Mouse (Mus musculus) layer of hippocampus, adult 18-20 months (tissue): ENCODE results near the gene Nedd4. TPM values are rescaled to one million over a fixed set of nuclear protein-coding genes. Genes with fewer than 3 reads are reported as not detected.
"Not testable (repeated sequence)": the region's sequence is repeated elsewhere in the genome, so short reads cannot be mapped to it uniquely, and the experiment has no call there.

Source experiments
- DNase-seq, 2 experiments: peaks; one replicate each; pipeline ENCODE4 v3.0.0; 2022; ENCODE audit warnings: low spot score in 2 of 2
- long read RNA-seq: library from polyadenylated mRNA; stranded (forward); transcript quantifications from one replicate; pipeline ENCODE4 v2.0.0, GENCODE M21; 2021
- total RNA-seq, 2 experiments: library from RNA; stranded (reverse); gene quantifications; 2 replicates each; pipeline ENCODE4 v1.2.3; 2021

The Nedd4 gene
- total RNA-seq = 100 to 1,000 TPM; 283 to 296 TPM
- long read RNA-seq, full-length matches to known transcripts = 175 of 226 reads
- long read RNA-seq, partial matches to known transcripts = 37 of 226 reads
- long read RNA-seq, other reads (novel, unspliced or antisense) = 14 of 226 reads

- peak; percentile 93 to 95 for DNase-seq
These were observed at the start of gene Nedd4 for GRCm38 (mm10) chr9:72661895-72662661. TSS of gene Nedd4 (plus strand) at chr9:72662346.

- peak in 1 of 2 experiments; percentile 19 for DNase-seq
These were observed 48.3 kb upstream of the Nedd4 start for GRCm38 (mm10) chr9:72613884-72614283.

GRCm38 (mm10) chr9:72614786-72615480 is 47.2 kb upstream of the Nedd4 start:
- no peak for DNase-seq

DNA sequence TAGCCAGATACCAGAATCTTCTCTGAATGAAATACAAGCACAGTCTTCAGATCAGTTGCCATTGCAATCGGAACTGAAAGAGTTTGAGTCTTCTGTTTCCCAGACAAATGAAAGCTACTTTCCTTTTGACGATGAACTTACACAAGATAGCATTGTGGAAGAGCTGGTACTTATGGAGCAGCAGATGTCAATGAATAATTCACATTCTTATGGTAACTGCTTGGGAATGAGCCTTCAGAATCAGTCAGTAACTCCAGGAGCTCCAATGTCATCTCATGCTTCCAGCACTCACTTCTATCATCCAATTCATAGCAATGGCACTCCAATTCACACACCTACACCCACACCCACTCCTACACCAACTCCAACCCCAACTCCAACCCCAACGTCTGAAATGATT is 44.1 kb upstream of the Nedd4 start:
- peak in 1 of 2 experiments; percentile 34 for DNase-seq

DNA sequence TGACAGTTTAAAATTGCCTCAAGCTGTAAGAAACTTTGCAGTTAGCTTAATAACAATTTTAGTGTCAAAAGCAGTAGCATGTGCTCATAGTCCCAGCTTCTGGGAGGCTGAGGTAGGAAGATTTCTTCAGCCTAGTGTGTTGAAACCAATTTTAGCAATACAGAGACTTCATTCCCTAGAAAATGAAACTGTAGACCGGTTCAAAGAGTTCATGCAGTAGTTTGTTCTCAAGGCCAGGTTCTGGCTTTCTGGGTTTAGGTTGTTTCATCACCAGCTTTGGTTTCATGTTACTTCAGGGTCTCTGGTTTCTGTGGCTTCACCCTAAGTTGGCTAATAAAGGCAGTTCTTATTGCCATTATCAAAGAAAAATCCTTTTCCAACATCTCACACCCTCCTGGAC is 38.5 kb upstream of the Nedd4 start:
- no peak for DNase-seq

- no peak for DNase-seq
These were observed 34.5 kb upstream of the Nedd4 start for GRCm38 (mm10) chr9:72627598-72627997.

- no peak for DNase-seq
These were observed 33.6 kb upstream of the Nedd4 start for GRCm38 (mm10) chr9:72628591-72628990.

GRCm38 (mm10) chr9:72632198-72632597 is 29.9 kb upstream of the Nedd4 start:
- no peak for DNase-seq

DNA sequence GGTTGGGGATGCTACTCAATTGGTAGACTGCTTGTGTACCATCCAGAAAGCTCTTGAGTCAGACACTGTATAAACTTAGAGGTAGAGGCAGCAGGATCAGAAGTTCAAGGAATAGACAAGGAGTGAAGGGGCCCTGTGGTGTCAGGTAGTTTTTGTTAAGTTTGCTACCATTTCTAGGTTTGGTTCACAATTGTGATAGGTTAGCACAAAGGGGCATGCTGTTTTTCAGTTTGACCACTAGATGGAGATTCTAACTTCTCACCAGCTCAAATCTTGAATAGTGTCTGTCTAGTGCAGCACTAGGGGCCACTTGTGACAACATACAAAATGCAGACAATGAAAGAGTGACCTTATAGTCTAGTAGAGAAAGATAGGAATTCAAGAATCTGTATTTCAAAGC is 27.0 kb upstream of the Nedd4 start:
- no peak for DNase-seq

- no peak for DNase-seq
These were observed 25.6 kb upstream of the Nedd4 start for GRCm38 (mm10) chr9:72636547-72636946.

DNA sequence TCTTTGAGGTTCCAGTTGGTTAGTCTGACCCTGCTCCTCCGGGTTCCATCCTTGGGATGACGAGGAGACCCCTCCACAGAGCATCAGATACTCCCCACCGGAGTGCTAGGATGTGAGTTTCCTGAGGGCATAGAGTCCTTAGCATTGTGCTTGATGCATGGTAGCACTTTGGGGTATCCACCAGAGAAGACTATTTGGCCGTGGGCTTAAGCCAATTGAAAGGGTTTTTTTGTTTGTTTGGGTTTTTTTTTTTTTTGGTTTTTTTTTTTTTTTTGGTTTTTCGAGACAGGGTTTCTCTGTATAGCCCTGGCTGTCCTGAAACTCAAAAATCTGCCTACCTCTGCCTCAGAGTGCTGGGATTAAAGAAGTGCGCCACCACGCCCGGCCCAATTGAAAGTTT is 24.9 kb upstream of the Nedd4 start:
- DNase-seq = no peak

- no peak for DNase-seq
These were observed 22.9 kb upstream of the Nedd4 start for GRCm38 (mm10) chr9:72638951-72639842.

DNA sequence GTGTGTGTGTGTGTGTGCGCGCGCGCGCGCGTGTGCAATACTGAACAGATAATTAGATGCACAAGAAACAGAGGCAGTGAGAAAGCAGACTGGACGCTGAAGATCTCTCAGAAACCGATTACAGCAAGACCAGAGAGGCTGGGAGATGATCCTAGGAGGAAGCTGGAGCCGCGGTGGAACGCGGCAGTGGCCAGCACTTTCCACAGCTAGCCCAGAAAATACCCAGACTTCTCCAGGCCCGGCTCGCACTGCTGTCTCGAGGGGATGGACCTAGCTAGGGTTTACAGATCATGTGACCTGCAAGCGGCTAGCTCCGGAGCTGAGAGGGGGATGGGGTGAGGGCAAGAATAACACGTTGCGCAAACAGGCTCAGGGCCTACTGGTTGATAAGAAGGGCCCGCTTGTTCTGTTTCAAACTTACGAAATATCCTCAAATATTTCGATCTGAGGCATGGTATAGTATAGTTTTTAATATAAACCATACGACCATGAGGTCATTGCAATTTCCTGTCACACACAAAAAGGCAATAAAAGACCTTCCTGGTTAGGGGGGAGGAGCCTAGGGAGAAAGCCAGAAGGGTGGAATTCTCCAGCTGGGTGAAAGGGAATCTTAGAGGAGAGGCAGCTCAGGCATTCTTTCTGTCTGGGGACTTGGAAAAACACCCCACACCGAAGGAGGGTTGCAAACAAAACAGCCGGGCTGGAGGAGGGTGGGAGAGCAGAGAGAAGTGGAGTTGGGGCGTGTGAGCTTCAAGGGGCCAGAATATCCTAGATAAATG is 22.1 kb upstream of the Nedd4 start:
- peak; percentile 46 to 57 for DNase-seq

DNA sequence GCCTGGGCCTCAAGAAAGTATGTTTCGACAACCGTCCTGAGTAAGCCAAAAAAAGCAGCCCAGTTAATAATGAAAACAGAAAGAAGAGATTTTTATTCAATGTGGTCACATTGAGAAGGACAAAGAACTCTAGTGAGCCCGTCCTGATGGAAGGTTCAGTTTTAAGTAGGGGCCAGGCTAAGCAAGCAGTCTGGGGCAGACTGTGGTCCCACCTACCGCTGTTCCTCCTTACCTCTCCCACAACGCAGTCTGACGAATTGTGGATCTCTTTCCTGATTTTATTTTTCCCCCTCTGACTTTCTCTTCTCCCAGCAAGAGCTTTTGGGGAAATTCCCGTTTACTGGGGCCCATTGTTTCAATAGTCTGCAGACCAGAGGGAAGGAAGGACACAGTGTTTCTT is 21.5 kb upstream of the Nedd4 start:
- DNase-seq = no peak

DNA sequence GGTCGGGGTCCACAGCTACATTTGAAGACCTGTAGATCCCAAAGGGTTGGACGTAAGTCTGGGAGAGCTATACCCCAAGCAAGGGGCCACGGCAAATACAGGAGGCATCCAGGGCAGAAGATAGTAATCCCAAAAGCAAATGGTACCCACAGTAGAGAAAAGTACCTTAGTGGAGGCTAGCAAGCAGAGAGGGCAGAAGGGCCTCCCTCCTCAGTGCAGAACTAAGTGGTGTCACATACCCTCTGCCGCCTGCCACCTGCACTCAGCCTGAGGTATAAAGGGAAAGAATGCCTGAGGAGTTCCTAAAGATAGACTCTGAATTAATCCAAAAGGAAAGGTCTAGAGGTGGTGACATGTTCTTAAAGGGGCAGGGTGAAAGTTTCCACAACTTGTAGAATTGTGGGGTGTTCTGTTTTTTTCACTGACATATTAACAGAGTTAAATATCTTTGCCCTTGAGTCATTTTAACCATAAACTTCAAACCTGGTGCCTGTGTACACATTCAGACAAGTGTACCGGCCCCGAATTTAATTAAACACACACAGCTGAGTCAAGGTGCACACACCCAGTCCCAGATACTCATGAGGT is 21.0 kb upstream of the Nedd4 start:
- DNase-seq = no peak

GRCm38 (mm10) chr9:72642756-72643447 is 19.2 kb upstream of the Nedd4 start:
- DNase-seq = not testable (repeated sequence)

DNA sequence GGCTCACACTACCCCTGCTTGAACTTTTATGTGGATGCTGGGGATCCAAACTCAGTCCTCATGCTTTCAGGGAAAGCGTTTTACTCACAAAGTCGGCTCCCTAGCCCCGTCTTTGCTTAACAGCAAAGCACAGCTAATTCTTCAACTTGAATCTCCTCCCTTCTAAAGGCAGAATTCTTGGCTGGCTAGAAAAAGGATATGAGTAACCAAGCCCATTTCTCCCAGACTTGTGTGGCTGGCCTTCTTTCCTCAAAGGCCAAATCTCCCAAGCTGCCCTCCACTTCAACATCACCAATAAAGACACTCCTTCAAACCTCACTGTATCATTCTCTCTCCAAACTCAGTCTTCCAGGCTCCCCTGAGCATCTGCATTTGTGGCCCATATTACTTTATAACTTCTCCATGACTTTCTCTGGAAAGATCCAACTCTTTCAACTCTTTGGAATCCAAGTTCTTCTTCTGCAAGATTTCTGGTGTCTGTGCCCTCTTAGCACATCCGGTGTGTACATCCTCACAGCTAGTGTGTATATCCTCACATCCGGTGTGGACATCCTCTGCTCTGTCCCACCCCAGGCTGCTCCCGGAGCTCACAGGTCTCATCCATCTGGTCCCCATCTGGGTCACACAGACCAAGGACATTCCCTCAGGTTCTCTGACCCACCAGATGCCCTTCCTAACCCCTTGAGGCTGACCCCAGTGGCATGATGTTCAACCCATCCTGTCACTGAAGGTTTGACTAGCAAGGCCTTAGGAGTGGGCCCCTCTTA is 18.3 kb upstream of the Nedd4 start:
- DNase-seq = no peak

DNA sequence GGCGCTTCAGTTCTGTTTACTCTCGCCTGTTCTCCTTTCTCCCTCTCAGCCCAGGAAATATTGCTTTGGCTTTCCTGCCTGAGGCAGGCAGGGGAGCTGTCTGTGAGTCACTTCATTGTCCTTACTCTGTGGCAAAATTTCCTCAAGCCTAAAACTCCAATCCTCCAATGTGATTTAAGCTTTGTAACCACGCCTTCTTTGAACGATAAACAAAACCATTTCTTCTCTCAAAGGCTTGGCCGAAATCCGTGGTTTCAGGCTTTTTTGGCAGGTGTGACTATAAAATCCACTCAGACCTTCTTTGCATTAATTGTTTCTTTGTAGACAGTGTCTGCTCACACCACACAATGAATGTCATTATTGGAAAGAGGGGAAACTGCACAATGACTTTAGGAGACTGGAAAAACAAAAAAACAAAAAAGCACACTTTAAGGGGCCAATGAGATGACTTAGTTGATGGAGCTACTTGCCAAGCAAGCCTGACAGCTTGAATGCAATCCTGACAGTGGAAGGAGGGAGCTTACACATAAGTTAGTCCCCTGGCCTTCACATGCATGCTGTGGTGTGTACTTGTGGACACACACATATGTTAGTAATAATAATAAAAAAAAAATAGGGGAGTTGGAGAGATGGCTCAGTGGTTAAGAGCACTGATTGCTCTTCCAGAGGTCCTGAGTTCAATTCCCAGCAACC is 17.6 kb upstream of the Nedd4 start:
- DNase-seq = no peak
